Mouse (Mus musculus) kidney, adult 2 months (tissue): ENCODE results near the gene Gm20521.

Experiments
- CTCF ChIP-seq: fragments of 200-500 bp; conservative IDR thresholded peaks from 2 replicates; pipeline ENCODE4 v1.5.1; 2011; ENCODE audit warnings: low read depth, mild to moderate bottlenecking, control low read depth, low read length, moderate library complexity, mixed read lengths; ENCODE audit not compliant: insufficient read depth, insufficient read length
- POLR2A ChIP-seq: fragments of 200-500 bp; IDR thresholded peaks from one replicate; pipeline ENCODE4 v1.6.1; 2011; ENCODE audit warnings: low read depth, low read length, control low read depth

GRCm38 (mm10) chr14:54864313-54865036 is 18.8 kb upstream of the Gm20521 start:
- TF ChIP-seq CTCF (no peak), POLR2A (no peak)
